Mouse (Mus musculus) midbrain, embryonic 15.5 days (tissue): Measurements from ENCODE around the gene Prss23. TPM values are rescaled to one million over a fixed set of nuclear protein-coding genes. Genes with fewer than 3 reads are reported as not detected.
A peak's percentile ranks its signal among the peaks of the same experiment; 100 is the strongest.

Experiments
- ATAC-seq: fragments of 200-750 bp; cut with Nextera tagmentation; replicated peaks from 2 replicates; pipeline ENCODE4 v1.8.0; 2017; ENCODE audit warnings: moderate TSS enrichment
- H3K27ac ChIP-seq: fragments of 300-500 bp; sonication (generic); 2 replicates; pipeline ENCODE4 v1.5.1; 2015; ENCODE audit warnings: mild to moderate bottlenecking, inconsistent platforms
- H3K27me3 ChIP-seq: fragments of 300-500 bp; sonication (generic); replicated peaks from 2 replicates; pipeline ENCODE4 v1.6.1; 2015; ENCODE audit warnings: inconsistent platforms
- H3K36me3 ChIP-seq: fragments of 300-500 bp; sonication (generic); replicated peaks from 2 replicates; pipeline ENCODE4 v1.6.1; 2015; ENCODE audit warnings: inconsistent platforms
- H3K4me1 ChIP-seq: fragments of 300-500 bp; sonication (generic); 2 replicates; pipeline ENCODE4 v1.6.1; 2015; ENCODE audit warnings: inconsistent platforms
- H3K4me2 ChIP-seq: fragments of 300-500 bp; sonication (generic); 2 replicates; pipeline ENCODE4 v1.6.1; 2015; ENCODE audit warnings: inconsistent platforms, mild to moderate bottlenecking, moderate library complexity
- H3K4me3 ChIP-seq: fragments of 300-500 bp; sonication (generic); 2 replicates; pipeline ENCODE4 v1.5.1; 2015; ENCODE audit warnings: mild to moderate bottlenecking, inconsistent platforms
- H3K9ac ChIP-seq: fragments of 300-500 bp; sonication (generic); 2 replicates; pipeline ENCODE4 v1.6.1; 2015; ENCODE audit warnings: mild to moderate bottlenecking, inconsistent platforms
- H3K9me3 ChIP-seq: fragments of 300-500 bp; sonication (generic); 2 replicates; pipeline ENCODE4 v1.6.1; 2016; ENCODE audit warnings: inconsistent platforms
- WGBS: fragments of 180-500 bp; shearing (Covaris S2); methylation state at CpG from one replicate; pipeline ENCODE4 v1.1.7; 2015; ENCODE audit warnings: mixed read lengths; 5-methylcytosine and 5-hydroxymethylcytosine counted together
- polyA plus RNA-seq: library from polyadenylated mRNA; unstranded; fragments of >200 nt; fragmentation: Nextera tagmentation; extraction: Ambion mirVana; gene quantifications from 2 replicates; pipeline ENCODE4 v1.2.1, GENCODE M21; 2015

Gene Prss23
- polyA plus RNA-seq, 1 experiment from 2014 or later, result 12.0 TPM

- H3K36me3 ChIP-seq, result no peaks in the 10 kb centered on the region
- no peaks in the 10 kb centered on the region for H3K27me3 ChIP-seq
- H3K9me3 ChIP-seq, result no peaks in the 10 kb centered on the region
- no peak overlapping the region for H3K27ac ChIP-seq
- no peak overlapping the region for H3K9ac ChIP-seq
- H3K4me1 ChIP-seq, result no peaks in the 10 kb centered on the region
- WGBS, result 92% methylated on average over 2 of the region's 2 CpGs
- no peak overlapping the region for H3K4me3 ChIP-seq
- no peak for ATAC-seq
- no peak overlapping the region for H3K4me2 ChIP-seq
Observed at GRCm38 (mm10) chr7:89540976-89541375, 14.0 kb upstream of the Prss23 start.

GRCm38 (mm10) chr7:89539391-89539790 is 12.4 kb upstream of the Prss23 start:
- Histone ChIP-seq H3K36me3 (no peaks in the 10 kb centered on the region), H3K9ac (no peak overlapping the region), H3K9me3 (no peaks in the 10 kb centered on the region), H3K4me1 (no peaks in the 10 kb centered on the region), H3K27me3 (no peaks in the 10 kb centered on the region), H3K4me3 (no peak overlapping the region), H3K4me2 (no peak overlapping the region), H3K27ac (no peak overlapping the region)
- no peak for ATAC-seq
- 81% methylated on average over 6 of the region's 6 CpGs for WGBS

GRCm38 (mm10) chr7:89527430-89527856 is 456 bp upstream of the Prss23 start:
- Histone ChIP-seq H3K4me3 (no peak overlapping the region), H3K4me1 (no peaks in the 10 kb centered on the region), H3K9ac (no peak overlapping the region), H3K9me3 (no peaks in the 10 kb centered on the region), H3K27me3 (no peaks in the 10 kb centered on the region), H3K27ac (no peak overlapping the region), H3K36me3 (no peaks in the 10 kb centered on the region), H3K4me2 (no peak overlapping the region)
- no peak for ATAC-seq
- 81% methylated on average over 4 of the region's 4 CpGs for WGBS

GRCm38 (mm10) chr7:89523816-89524215 is 3.2 kb downstream of the Prss23 start:
- Histone ChIP-seq H3K4me2 (no peak overlapping the region), H3K9ac (no peak overlapping the region), H3K4me3 (no peak overlapping the region), H3K36me3 (no peaks in the 10 kb centered on the region), H3K27me3 (no peaks in the 10 kb centered on the region), H3K9me3 (no peaks in the 10 kb centered on the region), H3K27ac (no peak overlapping the region), H3K4me1 (no peaks in the 10 kb centered on the region)
- WGBS, result 87% methylated on average over 4 of the region's 4 CpGs
- no peak for ATAC-seq

GRCm38 (mm10) chr7:89522170-89522569 is 4.8 kb downstream of the Prss23 start:
- no peak overlapping the region for H3K27ac ChIP-seq
- ATAC-seq, result no peak
- 91% methylated on average over 10 of the region's 10 CpGs for WGBS
- H3K9me3 ChIP-seq, result no peaks in the 10 kb centered on the region
- no peaks in the 10 kb centered on the region for H3K36me3 ChIP-seq
- H3K4me2 ChIP-seq, result no peak overlapping the region
- H3K27me3 ChIP-seq, result no peaks in the 10 kb centered on the region
- no peak overlapping the region for H3K9ac ChIP-seq
- H3K4me1 ChIP-seq, result 0 out of 2 replicates have a peak, but pooled peaks cover 7% of the 10 kb centered on the region
- no peak overlapping the region for H3K4me3 ChIP-seq

GRCm38 (mm10) chr7:89517460-89518390 is 9.3 kb downstream of the Prss23 start:
- peak overlapping the region; percentile 52 for H3K9ac ChIP-seq
- no peaks in the 10 kb centered on the region for H3K9me3 ChIP-seq
- peak overlapping the region; percentile 98 for H3K4me2 ChIP-seq
- under 1% methylated on average over 58 of the region's 61 CpGs for WGBS
- peak overlapping the region; percentile 60 for H3K4me3 ChIP-seq
- no peaks in the 10 kb centered on the region; the same call in 1 of the 2 replicates for H3K27me3 ChIP-seq
- peak; percentile 90 for ATAC-seq
- H3K4me1 ChIP-seq, result peaks cover 20% of the 10 kb centered on the region; the same call in 1 of the 2 replicates
- no peaks in the 10 kb centered on the region for H3K36me3 ChIP-seq
- H3K27ac ChIP-seq, result no peak overlapping the region

- Histone ChIP-seq H3K4me3 (peak overlapping the region; percentile 60), H3K27ac (no peak overlapping the region), H3K36me3 (no peaks in the 10 kb centered on the region), H3K4me2 (peak overlapping the region; percentile 98), H3K9ac (peak overlapping the region; percentile 52), H3K9me3 (no peaks in the 10 kb centered on the region), H3K27me3 (no peaks in the 10 kb centered on the region; the same call in 1 of the 2 replicates), H3K4me1 (peaks cover 20% of the 10 kb centered on the region; the same call in 1 of the 2 replicates)
- 7% methylated on average over 32 of the region's 32 CpGs for WGBS
- ATAC-seq, result no peak; the same call in 1 of the 2 replicates
Observed at GRCm38 (mm10) chr7:89516551-89517459, 10.2 kb downstream of the Prss23 start.

GRCm38 (mm10) chr7:89511921-89512514 is 15.0 kb downstream of the Prss23 start:
- Histone ChIP-seq H3K9ac (no peak overlapping the region), H3K9me3 (no peaks in the 10 kb centered on the region), H3K36me3 (no peaks in the 10 kb centered on the region), H3K4me3 (no peak overlapping the region), H3K4me1 (peaks cover 12% of the 10 kb centered on the region; the same call in 1 of the 2 replicates), H3K27ac (no peak overlapping the region), H3K27me3 (no peaks in the 10 kb centered on the region; the same call in 1 of the 2 replicates), H3K4me2 (no peak overlapping the region)
- no peak for ATAC-seq
- 47% methylated on average over 4 of the region's 4 CpGs for WGBS

GRCm38 (mm10) chr7:89508672-89509071 is 18.3 kb downstream of the Prss23 start:
- ATAC-seq, result no peak
- no peaks in the 10 kb centered on the region for H3K4me1 ChIP-seq

GRCm38 (mm10) chr7:89499516-89500307 is 27.3 kb downstream of the Prss23 start:
- peaks cover 3% of the 10 kb centered on the region; the same call in 1 of the 2 replicates for H3K4me1 ChIP-seq
- no peak overlapping the region for H3K9ac ChIP-seq
- peak; percentile 78 for ATAC-seq
- H3K27me3 ChIP-seq, result no peaks in the 10 kb centered on the region
- 25% methylated on average over 17 of the region's 17 CpGs for WGBS
- H3K4me2 ChIP-seq, result peak overlapping the region; percentile 24; the same call in 1 of the 2 replicates
- H3K36me3 ChIP-seq, result no peaks in the 10 kb centered on the region
- no peak overlapping the region for H3K27ac ChIP-seq
- H3K4me3 ChIP-seq, result no peak overlapping the region
- no peaks in the 10 kb centered on the region for H3K9me3 ChIP-seq

More at GRCm38 (mm10) chr7:89508672-89509071, 18.3 kb downstream of the Prss23 start:
- Histone ChIP-seq H3K36me3 (no peaks in the 10 kb centered on the region), H3K9ac (no peak overlapping the region), H3K4me2 (no peak overlapping the region), H3K27me3 (no peaks in the 10 kb centered on the region), H3K9me3 (no peaks in the 10 kb centered on the region), H3K27ac (no peak overlapping the region), H3K4me3 (no peak overlapping the region)
- WGBS, result 33% methylated on average over 4 of the region's 4 CpGs
